Mouse (Mus musculus): Measurements from ENCODE around the gene Cd3g.

The Cd3g gene

GRCm38 (mm10) chr9:44919606-44920005, 60.6 kb downstream of the Cd3g start:
- DNase-seq (ENCODE audit: low read depth, low spot score), result no peak

Data from CD4-positive helper T cell, adult 2 months (primary cell).